Mouse (Mus musculus) ES-E14 (cell line): ENCODE results near the gene Dcp1a.

Experiments
- MAFK ChIP-seq: IDR thresholded peaks from 2 replicates; pipeline ENCODE4 v1.6.1; 2014; ENCODE audit warnings: mild to moderate bottlenecking, low read depth, low read length, inconsistent platforms; ENCODE audit not compliant: insufficient read depth
- ZC3H11A ChIP-seq: IDR thresholded peaks from 2 replicates; pipeline ENCODE4 v1.6.1; 2012; ENCODE audit warnings: low read depth, mild to moderate bottlenecking, inconsistent platforms, low read length, borderline replicate concordance
- ZNF384 ChIP-seq: IDR thresholded peaks from 2 replicates; pipeline ENCODE4 v1.6.1; 2012; ENCODE audit warnings: low read depth, low read length, inconsistent platforms

- TF ChIP-seq ZNF384 (no peak), MAFK (no peak), ZC3H11A (0 out of 2 replicates have a peak, but pooled peaks have one; percentile 17)
Measured at GRCm38 (mm10) chr14:30515931-30516723, 36.8 kb downstream of the Dcp1a start.
